Mouse (Mus musculus) kidney, postnatal 36 days (tissue): ENCODE data around the gene Pycr2.
"Not testable (repeated sequence)": the region's sequence is repeated elsewhere in the genome, so short reads cannot be mapped to it uniquely, and the experiment has no call there.

Source experiments
- DNase-seq, 2 experiments: peaks; one replicate each; pipeline ENCODE4 v3.0.0; 2021 to 2022; ENCODE audit warnings: mixed read lengths in 2 of 2

Gene Pycr2

GRCm38 (mm10) chr1:180905876-180906275 is 1.8 kb downstream of the Pycr2 start:
- no peak for DNase-seq

- no peak for DNase-seq
Observed at GRCm38 (mm10) chr1:180906461-180907147, 2.5 kb downstream of the Pycr2 start.

DNA sequence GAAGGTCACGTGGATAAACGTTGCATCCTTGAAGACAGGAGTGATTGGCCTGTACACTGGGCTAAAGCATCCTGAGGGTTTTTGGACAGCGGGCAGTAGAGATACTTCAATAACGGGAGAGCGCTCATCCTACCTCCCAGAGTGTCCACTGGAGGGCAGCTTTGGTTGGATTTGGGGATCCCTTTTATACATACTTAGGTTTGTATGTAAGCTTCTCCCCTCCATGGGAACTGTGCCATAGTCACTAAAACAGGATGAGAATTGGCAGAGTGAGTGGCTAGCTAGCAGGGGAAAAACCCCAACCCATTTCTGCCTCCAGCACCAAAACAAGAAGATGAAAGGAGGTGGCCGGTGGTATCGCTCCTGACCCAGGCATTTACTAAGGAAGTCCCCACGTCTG is 7.0 kb downstream of the Pycr2 start:
- DNase-seq = peak in 1 of 2 experiments; percentile 26

DNA sequence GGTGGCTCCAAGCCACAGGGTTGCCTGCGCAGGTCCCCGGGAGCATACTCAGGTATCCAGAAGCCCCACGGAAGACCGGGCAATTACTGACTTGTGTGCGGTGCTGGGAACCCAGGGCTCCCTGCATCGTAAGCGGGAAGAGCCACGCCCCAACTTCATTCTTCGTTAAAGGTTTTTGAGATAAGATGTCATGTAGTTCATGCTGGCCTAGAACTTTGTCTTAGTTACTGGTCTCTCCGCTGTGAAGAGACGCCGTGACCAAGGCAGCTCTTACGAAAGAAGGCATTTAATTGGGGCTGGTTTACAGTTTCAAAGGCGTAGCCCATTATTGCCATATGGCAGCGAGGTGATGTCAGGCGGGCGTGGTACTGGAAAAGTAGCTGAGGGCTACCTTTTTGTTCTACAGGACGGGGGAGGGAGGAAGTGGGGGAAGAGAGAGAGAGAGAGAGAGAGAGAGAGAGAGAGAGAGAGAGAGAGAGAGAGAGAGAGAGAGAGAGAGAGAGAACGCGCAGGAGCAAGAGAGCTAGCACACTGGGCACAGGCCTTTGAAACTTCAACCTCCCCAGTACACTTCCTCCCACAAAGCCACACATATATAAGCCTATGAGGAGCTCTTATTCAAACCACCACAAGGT is 7.7 kb downstream of the Pycr2 start:
- DNase-seq = no peak

GRCm38 (mm10) chr1:180912792-180913191 is 8.7 kb downstream of the Pycr2 start:
- no peak for DNase-seq

DNA sequence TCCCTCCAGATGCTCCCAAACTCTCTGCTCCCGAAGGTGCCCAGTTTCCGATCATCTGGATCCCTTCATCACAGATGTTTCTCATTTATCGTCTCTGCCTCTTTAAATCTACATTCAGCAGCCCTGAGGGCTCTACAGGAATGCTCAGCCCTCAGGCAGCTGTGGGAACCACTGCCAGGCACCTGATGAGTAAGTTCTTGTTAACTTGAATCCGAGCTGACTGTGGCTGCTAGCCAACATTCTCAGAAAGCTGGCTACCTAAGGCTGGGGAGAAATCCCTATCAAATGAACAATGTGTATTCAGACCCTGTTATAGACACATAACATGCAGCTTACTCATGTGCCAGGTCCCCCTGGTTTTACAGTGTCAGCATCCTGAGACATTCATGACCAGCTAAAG is 9.7 kb downstream of the Pycr2 start:
- no peak for DNase-seq

DNA sequence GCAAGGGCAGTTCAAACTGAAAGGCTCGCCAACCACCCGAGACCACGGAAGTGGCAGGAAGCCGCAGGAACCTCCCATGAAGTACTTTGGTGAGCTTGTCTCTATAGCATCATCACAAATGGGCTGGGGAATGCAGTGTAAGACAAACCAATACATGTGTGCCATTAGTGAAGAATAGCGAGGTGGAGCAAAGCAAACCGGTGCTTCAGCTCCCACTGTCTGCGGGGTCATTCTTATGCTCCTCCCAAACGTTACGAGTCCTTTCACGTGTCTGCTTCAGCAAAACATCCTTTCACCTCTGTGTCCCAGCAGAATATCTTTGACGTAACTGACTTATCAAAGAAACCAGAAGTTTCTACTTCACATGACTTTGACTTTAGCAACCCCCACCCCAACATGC is 12.3 kb downstream of the Pycr2 start:
- DNase-seq = no peak

- DNase-seq = no peak
Observed at GRCm38 (mm10) chr1:180917053-180917452, 13.0 kb downstream of the Pycr2 start.

- peak in 1 of 2 experiments; percentile 50 for DNase-seq
Observed at GRCm38 (mm10) chr1:180919686-180920085, 15.6 kb downstream of the Pycr2 start.

DNA sequence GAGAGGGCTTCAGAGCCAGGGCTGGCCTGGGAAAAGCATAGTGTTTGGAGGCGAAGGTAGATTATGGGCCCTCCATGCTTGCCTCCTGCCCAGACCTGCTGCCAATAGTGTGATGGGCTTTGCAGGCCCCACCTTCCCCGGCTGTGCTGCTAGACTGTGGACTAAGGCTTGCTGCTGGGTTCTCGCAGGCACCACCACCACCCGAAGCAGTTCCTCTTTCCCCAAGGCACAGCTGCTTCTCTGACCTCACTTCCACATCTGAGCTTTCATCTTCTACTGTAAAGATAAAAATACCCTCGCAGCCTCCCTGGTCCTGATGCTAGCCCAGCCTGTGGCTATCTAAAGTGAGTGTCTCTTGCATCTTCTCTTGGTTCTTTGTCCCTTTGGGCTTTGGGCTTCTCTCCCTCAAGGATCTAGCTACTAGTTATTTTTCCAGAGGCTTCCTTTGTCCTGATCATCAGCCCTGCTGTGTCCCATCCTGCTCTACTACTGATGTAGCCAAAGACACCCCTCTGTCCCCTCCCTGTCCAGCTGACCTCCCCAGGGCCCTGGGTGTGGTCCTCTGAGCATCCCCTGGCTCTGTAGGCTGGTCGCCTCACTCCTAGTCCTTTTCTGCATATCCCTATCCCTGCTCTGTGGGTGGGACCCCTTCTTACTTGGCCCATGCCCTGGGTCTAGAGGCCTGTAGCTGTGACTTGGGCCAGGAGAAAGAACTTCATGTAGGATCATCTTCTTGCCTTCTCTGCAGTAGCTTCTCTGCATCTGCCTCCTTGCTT is 18.4 kb downstream of the Pycr2 start:
- DNase-seq = no peak

DNA sequence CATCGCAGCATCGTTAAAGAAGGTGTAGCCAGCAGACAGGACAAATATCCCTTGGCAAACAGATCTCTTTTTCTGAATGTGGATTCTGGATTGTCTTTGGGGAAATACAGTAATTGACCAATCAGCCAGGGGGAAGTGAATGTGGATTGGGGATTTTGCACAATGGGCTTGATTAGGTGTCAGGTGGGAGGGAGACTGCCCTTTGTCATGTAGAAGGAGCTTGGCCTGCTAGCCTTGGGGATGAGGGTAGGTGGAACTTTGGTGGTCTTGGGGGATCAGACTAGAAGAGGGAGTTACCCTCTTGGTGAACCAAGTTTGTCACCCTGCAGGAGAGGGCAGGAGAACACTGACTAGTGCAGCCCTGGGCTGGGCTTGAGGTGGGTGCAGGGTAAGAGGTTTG is 20.6 kb downstream of the Pycr2 start:
- no peak for DNase-seq

GRCm38 (mm10) chr1:180926286-180926685 is 22.2 kb downstream of the Pycr2 start:
- DNase-seq = no peak

DNA sequence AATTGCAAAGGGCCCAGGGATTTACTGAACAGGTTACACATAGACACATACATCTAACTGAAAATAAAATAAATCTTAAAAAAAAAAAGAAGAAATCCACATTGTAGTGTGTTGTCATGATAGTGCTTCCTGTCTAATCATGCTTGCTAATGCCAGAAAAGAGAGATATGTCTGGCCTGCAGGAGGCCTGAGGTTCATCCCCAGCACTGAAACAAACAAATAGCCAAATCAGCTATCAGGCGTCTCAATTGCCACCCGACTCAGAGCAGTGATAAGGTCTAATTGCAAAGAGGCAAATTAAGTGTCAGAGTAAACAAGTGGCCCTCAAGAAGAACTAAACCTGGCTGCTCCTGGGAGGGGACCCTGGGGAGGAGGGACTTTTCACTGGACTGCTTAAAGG is 25.5 kb downstream of the Pycr2 start:
- no peak for DNase-seq

DNA sequence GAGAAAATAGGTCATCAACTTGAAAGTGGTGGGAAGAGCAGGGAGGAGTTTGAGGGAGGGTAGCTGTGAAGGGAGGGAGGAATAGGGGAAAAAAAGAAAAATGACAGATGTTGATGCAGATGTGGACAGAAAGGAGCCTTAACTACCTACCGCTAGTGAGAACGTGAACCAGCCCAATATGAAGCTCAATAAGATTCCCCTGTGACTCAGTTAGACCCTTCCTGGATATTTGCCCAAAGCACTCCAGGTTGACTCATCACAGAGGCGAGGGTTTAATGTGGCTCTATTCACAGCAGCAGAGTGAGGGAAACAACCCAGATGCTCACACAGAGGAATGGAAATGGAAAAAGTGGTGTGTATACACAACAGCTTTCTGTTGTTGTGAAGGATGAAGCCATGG is 27.0 kb downstream of the Pycr2 start:
- no peak for DNase-seq

DNA sequence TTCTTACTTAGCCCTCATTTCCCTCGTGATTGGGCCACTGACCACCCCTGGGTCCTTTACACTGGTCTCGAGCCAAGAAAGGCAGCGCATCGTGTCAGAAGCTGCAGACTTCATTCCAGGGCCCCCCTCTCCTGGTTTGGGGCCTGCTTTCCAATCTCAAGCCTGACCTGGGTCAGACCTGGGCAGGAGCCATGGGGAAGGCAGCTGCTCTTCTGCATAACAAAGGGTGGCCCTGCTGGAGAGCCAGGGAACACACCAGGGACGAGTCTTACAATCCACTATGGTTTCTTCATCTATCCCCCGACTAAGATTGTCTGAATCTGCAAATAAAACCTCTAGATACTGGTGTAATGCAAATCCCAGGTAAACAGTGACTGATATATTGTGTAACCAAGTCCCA is 29.6 kb downstream of the Pycr2 start:
- no peak for DNase-seq

DNA sequence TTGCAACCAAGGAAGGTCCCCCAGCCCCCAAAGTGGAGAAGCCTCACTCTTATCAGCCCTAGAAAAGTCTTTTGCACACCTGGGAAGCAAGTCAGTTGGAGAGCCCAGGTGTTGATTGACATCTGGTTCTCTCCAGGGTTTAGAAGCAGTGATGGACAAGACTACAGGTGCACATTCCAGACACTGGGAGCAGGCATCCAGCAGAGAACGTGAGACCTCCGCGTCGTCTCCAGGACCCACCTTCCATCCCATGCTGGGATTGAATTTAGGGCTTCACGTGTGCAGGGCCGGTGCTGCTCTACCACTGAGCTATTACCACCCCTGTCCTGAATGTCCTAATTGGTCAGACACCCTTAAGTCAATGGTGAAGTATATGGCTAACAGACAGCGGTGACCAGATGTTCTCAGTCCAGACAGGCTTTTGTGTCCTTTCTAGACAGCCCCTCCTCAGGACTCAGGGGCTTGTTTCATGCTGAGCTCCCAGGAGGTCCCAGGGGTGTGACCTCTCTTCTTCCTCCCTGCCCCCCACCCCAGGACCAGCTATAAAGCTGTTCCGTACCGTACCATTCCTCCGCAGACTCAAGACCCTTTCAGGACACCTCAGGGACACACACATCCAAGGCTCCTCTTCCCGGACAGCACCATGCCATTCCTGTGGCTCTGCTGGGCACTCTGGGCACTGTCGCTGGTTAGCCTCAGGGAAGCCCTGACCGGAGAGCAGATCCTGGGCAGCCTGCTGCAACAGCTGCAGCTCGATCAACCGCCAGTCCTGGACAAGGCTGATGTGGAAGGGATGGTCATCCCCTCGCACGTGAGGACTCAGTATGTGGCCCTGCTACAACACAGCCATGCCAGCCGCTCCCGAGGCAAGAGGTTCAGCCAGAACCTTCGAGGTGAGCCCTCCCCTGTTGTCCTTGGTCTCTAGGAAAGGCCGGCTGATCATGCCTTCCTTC is 30.6 kb downstream of the Pycr2 start, which contains the start of gene Lefty1:
Gene Lefty1 (plus strand): TSS at position 556 of the 953 bp plus-strand sequence.
- DNase-seq = no peak

DNA sequence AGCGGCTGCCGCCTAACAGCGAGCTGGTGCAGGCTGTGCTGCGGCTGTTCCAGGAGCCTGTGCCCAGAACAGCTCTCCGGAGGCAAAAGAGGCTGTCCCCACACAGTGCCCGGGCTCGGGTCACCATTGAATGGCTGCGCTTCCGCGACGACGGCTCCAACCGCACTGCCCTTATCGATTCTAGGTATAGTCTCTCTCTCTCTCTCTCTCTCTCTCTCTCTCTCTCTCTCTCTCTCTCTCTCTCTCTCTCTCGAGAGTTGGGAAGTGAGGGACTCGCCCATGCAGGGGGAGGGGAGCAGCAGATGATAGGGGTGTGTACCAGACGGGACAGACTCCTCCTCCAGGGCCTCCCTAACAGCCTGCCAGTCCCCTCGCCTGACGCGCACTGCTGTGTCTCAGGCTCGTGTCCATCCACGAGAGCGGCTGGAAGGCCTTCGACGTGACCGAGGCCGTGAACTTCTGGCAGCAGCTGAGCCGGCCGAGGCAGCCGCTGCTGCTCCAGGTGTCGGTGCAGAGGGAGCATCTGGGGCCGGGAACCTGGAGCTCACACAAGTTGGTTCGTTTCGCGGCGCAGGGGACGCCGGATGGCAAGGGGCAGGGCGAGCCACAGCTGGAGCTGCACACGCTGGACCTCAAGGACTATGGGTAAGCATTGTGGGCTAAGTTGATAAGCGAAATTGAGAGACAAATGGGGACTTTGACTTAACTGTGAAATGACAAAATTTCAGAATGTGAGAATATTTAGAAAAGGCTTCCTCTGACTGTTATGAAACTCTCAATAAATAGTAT is 32.7 kb downstream of the Pycr2 start:
- peak; percentile 43 to 53 for DNase-seq

GRCm38 (mm10) chr1:180937631-180938030 is 33.5 kb downstream of the Pycr2 start:
- not testable (repeated sequence) for DNase-seq

DNA sequence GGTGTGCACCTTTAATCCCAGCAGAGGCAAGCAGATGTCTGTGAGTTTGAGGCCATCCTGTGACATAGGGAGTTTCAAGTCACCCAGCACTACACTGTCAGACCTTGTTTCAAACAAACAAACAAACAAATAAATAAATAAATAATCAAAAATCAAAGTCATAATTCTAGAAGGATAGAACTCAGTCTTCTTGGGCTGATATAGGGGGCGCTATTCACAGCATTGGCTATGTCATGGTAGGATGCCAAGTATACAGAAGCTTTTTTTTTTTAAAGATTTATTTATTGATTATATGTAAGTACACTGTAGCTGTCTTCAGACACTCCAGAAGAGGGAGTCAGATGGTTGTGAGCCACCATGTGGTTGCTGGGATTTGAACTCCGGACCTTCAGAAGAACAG is 34.7 kb downstream of the Pycr2 start:
- DNase-seq = not testable (repeated sequence)

GRCm38 (mm10) chr1:180940776-180941460 is 36.8 kb downstream of the Pycr2 start:
- no peak for DNase-seq

DNA sequence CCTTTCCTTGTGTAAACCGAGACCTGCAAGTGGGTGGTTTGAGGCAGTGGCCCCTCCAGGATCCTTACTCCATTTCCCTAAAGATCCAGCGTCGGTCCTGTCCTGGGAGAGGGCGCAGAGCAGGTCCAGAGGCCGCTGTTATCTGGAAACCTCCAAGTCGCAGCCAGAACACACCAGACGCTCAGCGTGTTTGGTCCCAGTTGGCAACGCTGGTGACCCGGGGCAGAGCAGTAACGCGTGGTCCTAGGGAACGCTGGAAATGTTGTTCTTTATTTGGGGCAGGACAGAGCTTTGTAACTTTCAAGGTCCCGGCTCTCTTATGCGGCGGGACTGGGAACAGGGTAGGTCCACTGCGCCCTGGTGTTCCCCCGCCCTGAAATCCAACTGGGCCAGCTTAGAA is 37.6 kb downstream of the Pycr2 start:
- no peak for DNase-seq
